Mouse (Mus musculus) kidney, adult 2 months (tissue): ENCODE results near the gene Gpr39. TPM values are rescaled to one million over a fixed set of nuclear protein-coding genes. Genes with fewer than 3 reads are reported as not detected.

Source experiments
- DNase-seq: peaks from one replicate; pipeline ENCODE4 v3.0.0; 2021
- H3K27ac ChIP-seq: fragments of 200-500 bp; 2 replicates; pipeline ENCODE4 v1.5.1; 2012; ENCODE audit warnings: low read depth, low read length, control low read depth, inconsistent platforms; ENCODE audit not compliant: insufficient read depth
- H3K27me3 ChIP-seq: fragments of 200-500 bp; replicated peaks from 2 replicates; pipeline ENCODE4 v1.6.1; 2012; ENCODE audit warnings: mild to moderate bottlenecking, moderate library complexity, low read length, inconsistent platforms; ENCODE audit not compliant: control insufficient read depth, insufficient read depth
- H3K36me3 ChIP-seq: fragments of 200-500 bp; 2 replicates; pipeline ENCODE4 v1.6.1; 2012; ENCODE audit warnings: mild to moderate bottlenecking, moderate library complexity, low read length, inconsistent platforms; ENCODE audit not compliant: control insufficient read depth, insufficient read depth
- H3K4me1 ChIP-seq: fragments of 200-500 bp; 2 replicates; pipeline ENCODE4 v1.6.1; 2011; ENCODE audit warnings: low read length; ENCODE audit not compliant: control insufficient read depth, insufficient read depth
- H3K4me3 ChIP-seq: fragments of 200-500 bp; 2 replicates; pipeline ENCODE4 v1.5.1; 2011; ENCODE audit warnings: mild to moderate bottlenecking, low read depth, low read length, control low read depth; ENCODE audit not compliant: insufficient read depth
- CTCF ChIP-seq: fragments of 200-500 bp; conservative IDR thresholded peaks from 2 replicates; pipeline ENCODE4 v1.5.1; 2011; ENCODE audit warnings: low read depth, mild to moderate bottlenecking, control low read depth, low read length, moderate library complexity, mixed read lengths; ENCODE audit not compliant: insufficient read depth, insufficient read length
- POLR2A ChIP-seq: fragments of 200-500 bp; IDR thresholded peaks from one replicate; pipeline ENCODE4 v1.6.1; 2011; ENCODE audit warnings: low read depth, low read length, control low read depth
- WGBS: fragments of 180-500 bp; shearing (Covaris S2); methylation state at CpG from one replicate; pipeline ENCODE4 v1.1.7; 2018; 5-methylcytosine and 5-hydroxymethylcytosine counted together
- polyA plus RNA-seq: library from polyadenylated mRNA; depleted of rRNA; stranded (reverse); fragments of >200 nt; gene quantifications from 2 replicates; pipeline ENCODE4 v1.2.3, GENCODE M21; 2012

Gene Gpr39
- polyA plus RNA-seq, 1 experiment, result 3.2 TPM

- TF ChIP-seq CTCF (no peak), POLR2A (no peak)
- DNase-seq, result no peak
- H3K4me3 ChIP-seq, result no peak overlapping the region
- no peaks in the 10 kb centered on the region for H3K36me3 ChIP-seq
- no peak overlapping the region for H3K27ac ChIP-seq
- H3K4me1 ChIP-seq, result no peaks in the 10 kb centered on the region
- no peaks in the 10 kb centered on the region for H3K27me3 ChIP-seq
- 75% methylated on average over 5 of the region's 5 CpGs for WGBS
These were observed 19.4 kb upstream of the Gpr39 start for GRCm38 (mm10) chr1:125657416-125657815.

- H3K27ac ChIP-seq, result no peak overlapping the region
- H3K4me1 ChIP-seq, result no peaks in the 10 kb centered on the region
- no peak overlapping the region for H3K4me3 ChIP-seq
- no peak for TF ChIP-seq CTCF
- no peak for DNase-seq
- no peaks in the 10 kb centered on the region for H3K27me3 ChIP-seq
- 87% methylated on average over 4 of the region's 4 CpGs for WGBS
- no peaks in the 10 kb centered on the region for H3K36me3 ChIP-seq
These were observed 16.6 kb upstream of the Gpr39 start for GRCm38 (mm10) chr1:125660151-125660550.

- TF ChIP-seq CTCF, result no peak
- H3K4me3 ChIP-seq, result no peak overlapping the region
- no peak overlapping the region for H3K27ac ChIP-seq
- no peaks in the 10 kb centered on the region for H3K36me3 ChIP-seq
- 97% methylated on average over 4 of the region's 4 CpGs for WGBS
- H3K4me1 ChIP-seq, result no peaks in the 10 kb centered on the region
- H3K27me3 ChIP-seq, result no peaks in the 10 kb centered on the region
- DNase-seq, result no peak
These were observed 15.9 kb upstream of the Gpr39 start for GRCm38 (mm10) chr1:125660901-125661300.

GRCm38 (mm10) chr1:125662058-125662457, 14.7 kb upstream of the Gpr39 start:
- H3K27me3 ChIP-seq, result no peaks in the 10 kb centered on the region
- WGBS, result 94% methylated on average over 2 of the region's 2 CpGs
- H3K4me1 ChIP-seq, result no peaks in the 10 kb centered on the region
- H3K4me3 ChIP-seq, result no peak overlapping the region
- no peak overlapping the region for H3K27ac ChIP-seq
- no peak for DNase-seq
- no peaks in the 10 kb centered on the region for H3K36me3 ChIP-seq
- TF ChIP-seq CTCF, result no peak
- no peak for TF ChIP-seq POLR2A

GRCm38 (mm10) chr1:125662660-125663059, 14.1 kb upstream of the Gpr39 start:
- Histone ChIP-seq H3K4me3 (no peak overlapping the region), H3K27ac (no peak overlapping the region), H3K4me1 (no peaks in the 10 kb centered on the region), H3K27me3 (no peaks in the 10 kb centered on the region), H3K36me3 (no peaks in the 10 kb centered on the region)
- WGBS, result 85% methylated on average over 5 of the region's 5 CpGs
- TF ChIP-seq POLR2A (no peak), CTCF (no peak)
- DNase-seq, result no peak

GRCm38 (mm10) chr1:125663104-125663503, 13.7 kb upstream of the Gpr39 start:
- peak; percentile 64 for DNase-seq
- WGBS, result 42% methylated on average over 4 of the region's 4 CpGs
- Histone ChIP-seq H3K36me3 (no peaks in the 10 kb centered on the region), H3K4me1 (no peaks in the 10 kb centered on the region), H3K27ac (no peak overlapping the region), H3K27me3 (no peaks in the 10 kb centered on the region), H3K4me3 (no peak overlapping the region)
- TF ChIP-seq POLR2A (no peak), CTCF (no peak)

GRCm38 (mm10) chr1:125665127-125665637, 11.6 kb upstream of the Gpr39 start:
- TF ChIP-seq CTCF, result no peak
- no peak for TF ChIP-seq POLR2A
- WGBS, result 81% methylated on average over 5 of the region's 5 CpGs
- Histone ChIP-seq H3K27ac (no peak overlapping the region), H3K27me3 (no peaks in the 10 kb centered on the region), H3K4me1 (no peaks in the 10 kb centered on the region), H3K4me3 (no peak overlapping the region), H3K36me3 (no peaks in the 10 kb centered on the region)
- DNase-seq, result no peak

GRCm38 (mm10) chr1:125669035-125669434, 7.8 kb upstream of the Gpr39 start:
- no peak for DNase-seq
- H3K4me1 ChIP-seq, result no peaks in the 10 kb centered on the region
- no peak overlapping the region for H3K4me3 ChIP-seq
- H3K27ac ChIP-seq, result no peak overlapping the region
- TF ChIP-seq CTCF (peak; percentile 50), POLR2A (no peak)
- no peaks in the 10 kb centered on the region for H3K36me3 ChIP-seq
- WGBS, result 90% methylated on average over 5 of the region's 5 CpGs
- H3K27me3 ChIP-seq, result no peaks in the 10 kb centered on the region
